Mouse (Mus musculus): ENCODE data around the gene Bola2.

Bola2 gene

GRCm38 (mm10) chr7:126689021-126689420 lies 6.2 kb upstream of the Bola2 start:
- no peak for DNase-seq (ENCODE audit: inconsistent ontology term)

- no peak for DNase-seq (ENCODE audit: inconsistent ontology term)
These were observed 4.5 kb upstream of the Bola2 start for GRCm38 (mm10) chr7:126690737-126691136.

GRCm38 (mm10) chr7:126691676-126692075 lies 3.5 kb upstream of the Bola2 start:
- no peak for DNase-seq (ENCODE audit: inconsistent ontology term)

GRCm38 (mm10) chr7:126692426-126692825 lies 2.8 kb upstream of the Bola2 start:
- DNase-seq (ENCODE audit: inconsistent ontology term), result no peak

GRCm38 (mm10) chr7:126693256-126693655 lies 1.9 kb upstream of the Bola2 start:
- DNase-seq (ENCODE audit: inconsistent ontology term), result peak; percentile 85

GRCm38 (mm10) chr7:126693781-126694180 lies 1.4 kb upstream of the Bola2 start:
- no peak for DNase-seq (ENCODE audit: inconsistent ontology term)

- peak; percentile 43 for DNase-seq (ENCODE audit: inconsistent ontology term)
These were observed 655 bp upstream of the Bola2 start for GRCm38 (mm10) chr7:126694441-126695051.

- peak; percentile 97 for DNase-seq (ENCODE audit: inconsistent ontology term)
These were observed 518 bp downstream of the Bola2 start, which contains the start of gene Slx1b for GRCm38 (mm10) chr7:126695631-126696207. Slx1b (minus strand) TSS chr7:126695784.

GRCm38 (mm10) chr7:126696303-126696702 lies 1.1 kb downstream of the Bola2 start:
- DNase-seq (ENCODE audit: inconsistent ontology term), result no peak

GRCm38 (mm10) chr7:126696886-126697285 lies 1.7 kb downstream of the Bola2 start:
- DNase-seq (ENCODE audit: inconsistent ontology term), result no peak

GRCm38 (mm10) chr7:126697838-126698237 lies 2.6 kb downstream of the Bola2 start:
- DNase-seq (ENCODE audit: inconsistent ontology term), result no peak

- no peak for DNase-seq (ENCODE audit: inconsistent ontology term)
These were observed 5.1 kb downstream of the Bola2 start for GRCm38 (mm10) chr7:126700063-126701015.

GRCm38 (mm10) chr7:126701070-126701469 lies 5.9 kb downstream of the Bola2 start:
- peak; percentile 79 for DNase-seq (ENCODE audit: inconsistent ontology term)

- no peak for DNase-seq (ENCODE audit: inconsistent ontology term)
These were observed 6.6 kb downstream of the Bola2 start for GRCm38 (mm10) chr7:126701559-126702357.

GRCm38 (mm10) chr7:126702358-126702757 lies 7.2 kb downstream of the Bola2 start:
- no peak for DNase-seq (ENCODE audit: inconsistent ontology term)

GRCm38 (mm10) chr7:126702861-126703756 lies 7.9 kb downstream of the Bola2 start:
- DNase-seq (ENCODE audit: inconsistent ontology term), result no peak

- no peak for DNase-seq (ENCODE audit: inconsistent ontology term)
These were observed 8.5 kb downstream of the Bola2 start for GRCm38 (mm10) chr7:126703757-126704077.

- DNase-seq (ENCODE audit: inconsistent ontology term), result peak; percentile 74
These were observed 9.2 kb downstream of the Bola2 start for GRCm38 (mm10) chr7:126704121-126704980.

GRCm38 (mm10) chr7:126707442-126708174 lies 12.4 kb downstream of the Bola2 start, which contains the start of gene Coro1a:
Coro1a (minus strand) TSS chr7:126707787.
- DNase-seq (ENCODE audit: inconsistent ontology term), result no peak
